Mouse (Mus musculus) retina, embryonic 14.5 days (tissue): ENCODE measurements around the gene Etv5.
"Not testable (repeated sequence)": the region's sequence is repeated elsewhere in the genome, so short reads cannot be mapped to it uniquely, and the experiment has no call there.

Experiments
- DNase-seq: peaks from one replicate; pipeline ENCODE4 v3.0.0-alpha.2; 2015; ENCODE audit warnings: low spot score

The Etv5 gene

GRCm38 (mm10) chr16:22395093-22395844, 44.2 kb downstream of the Etv5 start:
- no peak for DNase-seq

GRCm38 (mm10) chr16:22390348-22390897, 49.1 kb downstream of the Etv5 start:
- no peak for DNase-seq

- no peak for DNase-seq
Observed at GRCm38 (mm10) chr16:22389146-22389911, 50.2 kb downstream of the Etv5 start.

GRCm38 (mm10) chr16:22387731-22388130, 51.8 kb downstream of the Etv5 start:
- DNase-seq: no peak

- not testable (repeated sequence) for DNase-seq
Observed at GRCm38 (mm10) chr16:22382018-22382417, 57.5 kb downstream of the Etv5 start.

GRCm38 (mm10) chr16:22380981-22381380, 58.5 kb downstream of the Etv5 start:
- DNase-seq: no peak

- DNase-seq: peak; percentile 24
Observed at GRCm38 (mm10) chr16:22379986-22380385, 59.5 kb downstream of the Etv5 start.

- no peak for DNase-seq
Observed at GRCm38 (mm10) chr16:22379342-22379741, 60.2 kb downstream of the Etv5 start.

- DNase-seq: no peak
Observed at GRCm38 (mm10) chr16:22377714-22378113, 61.8 kb downstream of the Etv5 start.

- no peak for DNase-seq
Observed at GRCm38 (mm10) chr16:22374898-22375297, 64.6 kb downstream of the Etv5 start.

GRCm38 (mm10) chr16:22372701-22373124, 66.8 kb downstream of the Etv5 start:
- no peak for DNase-seq

GRCm38 (mm10) chr16:22372225-22372624, 67.3 kb downstream of the Etv5 start:
- no peak for DNase-seq

- no peak for DNase-seq
Observed at GRCm38 (mm10) chr16:22367099-22367498, 72.4 kb downstream of the Etv5 start.

- no peak for DNase-seq
Observed at GRCm38 (mm10) chr16:22366040-22366439, 73.5 kb downstream of the Etv5 start.

GRCm38 (mm10) chr16:22365596-22365995, 73.9 kb downstream of the Etv5 start:
- no peak for DNase-seq

GRCm38 (mm10) chr16:22358701-22359354, 80.7 kb downstream of the Etv5 start:
- DNase-seq: no peak

GRCm38 (mm10) chr16:22354177-22354576, 85.3 kb downstream of the Etv5 start:
- not testable (repeated sequence) for DNase-seq

- DNase-seq: no peak
Observed at GRCm38 (mm10) chr16:22353639-22354038, 85.9 kb downstream of the Etv5 start.

GRCm38 (mm10) chr16:22351194-22351593, 88.3 kb downstream of the Etv5 start:
- no peak for DNase-seq

- no peak for DNase-seq
Observed at GRCm38 (mm10) chr16:22349798-22350197, 89.7 kb downstream of the Etv5 start.

- DNase-seq: peak; percentile 9
Observed at GRCm38 (mm10) chr16:22348478-22349270, 90.8 kb downstream of the Etv5 start.

GRCm38 (mm10) chr16:22348014-22348413, 91.5 kb downstream of the Etv5 start:
- no peak for DNase-seq
